Mouse (Mus musculus): ENCODE measurements around the gene Myo10.

- no peak for TF ChIP-seq CTCF (IDR thresholded peaks at IDR 0.05; ENCODE audit: borderline replicate concordance, control insufficient read depth, extremely low read depth, insufficient read depth, low read length, poor library complexity)
- TF ChIP-seq POLR2A (IDR thresholded peaks at IDR 0.05; ENCODE audit: control insufficient read depth, extremely low read depth, insufficient read depth, low read length, poor library complexity): no peak
Measured at GRCm38 (mm10) chr15:25797888-25798287, 175.6 kb downstream of the Myo10 start.
